Mouse (Mus musculus) C2C12 (cell line): ENCODE measurements around the gene Dohh.

Experiments
- CEBPB ChIP-seq: IDR thresholded peaks from one replicate; pipeline ENCODE4 v1.6.1; 2011; ENCODE audit warnings: low read depth, mild to moderate bottlenecking, control low read depth, moderate library complexity
- CTCF ChIP-seq: IDR thresholded peaks from one replicate; pipeline ENCODE4 v1.5.1; 2011; ENCODE audit not compliant: control insufficient read depth, insufficient read depth, insufficient read length
- MYOD1 ChIP-seq: IDR thresholded peaks from one replicate; pipeline ENCODE4 v1.6.1; 2011; ENCODE audit warnings: low read depth; ENCODE audit not compliant: control insufficient read depth, insufficient read length
- USF1 ChIP-seq: IDR thresholded peaks from one replicate; pipeline ENCODE4 v1.6.1; 2011; ENCODE audit warnings: low read depth, mild to moderate bottlenecking, control low read depth, moderate library complexity

DNA sequence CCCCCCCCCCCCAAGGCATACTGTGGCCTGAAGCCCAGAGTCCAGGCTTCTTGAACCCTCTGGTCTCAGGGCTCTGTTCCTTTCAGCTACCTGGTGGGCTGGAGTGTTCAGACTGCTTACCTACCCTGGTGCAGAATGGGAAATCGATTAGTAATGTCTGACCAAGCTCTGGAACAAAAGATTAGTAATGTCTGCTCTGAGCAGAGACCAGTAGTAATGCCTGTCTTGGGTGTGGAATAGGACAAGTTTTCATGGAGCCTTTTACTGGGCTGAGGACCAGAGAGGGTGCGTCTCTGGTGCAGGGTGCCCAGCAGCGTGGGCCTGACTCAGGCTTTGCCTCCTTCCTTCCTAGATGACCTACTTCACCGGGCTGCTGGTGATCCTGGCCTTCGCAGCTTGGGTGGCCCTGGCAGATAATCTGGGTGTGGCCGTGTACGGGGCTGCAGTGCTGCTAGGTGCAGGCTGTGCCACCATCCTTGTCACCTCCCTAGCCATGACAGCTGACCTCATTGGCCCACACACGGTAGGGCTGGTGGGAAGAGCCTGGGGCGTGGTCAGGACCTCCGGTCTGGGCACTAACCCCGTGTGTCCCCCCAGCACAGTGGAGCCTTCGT lies 21.8 kb upstream of the Dohh start:
- TF ChIP-seq CTCF (no peak), MYOD1 (no peak), USF1 (no peak), CEBPB (no peak)
